Mouse (Mus musculus): Measurements from ENCODE around the gene Arl3. TPM values are rescaled to one million over a fixed set of nuclear protein-coding genes. Genes with fewer than 3 reads are reported as not detected.

Gene Arl3
- total and polyA plus RNA-seq, 3 experiments, result 24.1 to 46.5 (median 45.3) TPM

GRCm38 (mm10) chr19:46620016-46620808 is 47.2 kb upstream of the Arl3 start:
- no peak overlapping the region for H3K4me2 ChIP-seq (ENCODE audit: insufficient read depth, low read depth, poor library complexity, severe bottlenecking)
- no peak overlapping the region for H3K4me3 ChIP-seq (replicated peaks in 1 of 3; ENCODE audit: low read depth in 2 of 3, low read length in 2 of 3, poor library complexity in 1 of 3)
- H3K27me3 ChIP-seq (replicated peaks), result no peaks in the 10 kb centered on the region
- in situ Hi-C loops (cut with MboI; ENCODE audit: low pct_ligation_motif_present, low pct_unique_long_range_greater_than_20kb, low sequenced_read_pairs), result no loop called here
- TF ChIP-seq CTCF (conservative IDR thresholded peaks at IDR 0.05 in 1 of 2, IDR thresholded peaks at IDR 0.05 in 1 of 2; ENCODE audit: low read depth in 2 of 2, low read length in 2 of 2), result no peak
- TF ChIP-seq MEF2A (IDR thresholded peaks at IDR 0.05; ENCODE audit: borderline replicate concordance, low read depth, low read length), result no peak
- no peak for TF ChIP-seq NRF1 (IDR thresholded peaks at IDR 0.05; ENCODE audit: low read depth, low read length)
- no peak for TF ChIP-seq PAX5 (IDR thresholded peaks at IDR 0.05; ENCODE audit: low read length)
- TF ChIP-seq POLR2A (IDR thresholded peaks at IDR 0.05; ENCODE audit: low read depth, low read length), result no peak
- TF ChIP-seq UBTF (IDR thresholded peaks at IDR 0.05; ENCODE audit: low read depth, low read length), result no peak
- TF ChIP-seq ZMIZ1 (IDR thresholded peaks at IDR 0.05; ENCODE audit: low read depth, low read length), result no peak
- TF ChIP-seq JUN (IDR thresholded peaks at IDR 0.05; ENCODE audit: insufficient read depth, low read depth, low read length), result no peak
- no peak for TF ChIP-seq MAZ (IDR thresholded peaks at IDR 0.05; ENCODE audit: low read depth, low read length)
- TF ChIP-seq NELFE (IDR thresholded peaks at IDR 0.05; ENCODE audit: low read depth, low read length), result no peak
- no peak for TF ChIP-seq CHD2 (IDR thresholded peaks at IDR 0.05; ENCODE audit: low read length)
- TF ChIP-seq ZC3H11A (IDR thresholded peaks at IDR 0.05; ENCODE audit: low read depth, low read length), result no peak
- no peak for TF ChIP-seq USF2 (conservative IDR thresholded peaks at IDR 0.05; ENCODE audit: low read depth, low read length)
- no peak for TF ChIP-seq GABPA (IDR thresholded peaks at IDR 0.05; ENCODE audit: insufficient replicate concordance, low read depth, low read length)
- TF ChIP-seq ELF1 (IDR thresholded peaks at IDR 0.05; ENCODE audit: low read depth, low read length), result no peak
- TF ChIP-seq ZKSCAN1 (IDR thresholded peaks at IDR 0.05; ENCODE audit: borderline replicate concordance, low read depth, low read length), result no peak
- no peak for TF ChIP-seq TCF12 (IDR thresholded peaks at IDR 0.05; ENCODE audit: low read depth, low read length)
- no peak overlapping the region for H3K9ac ChIP-seq (ENCODE audit: insufficient read depth, low read depth)
- H3K36me3 ChIP-seq (replicated peaks in 1 of 2; ENCODE audit: control insufficient read depth in 1 of 2, insufficient read depth in 1 of 2, low read length in 1 of 2), result peaks cover 9 to 90% of the 10 kb centered on the region in 2 experiments
- no peak for DNase-seq (ENCODE audit: extremely low read depth)
- H3K4me1 ChIP-seq (ENCODE audit: control insufficient read depth in 1 of 2, insufficient read depth in 2 of 2), result peaks cover 0 to 9% of the 10 kb centered on the region in 2 experiments; a peak in 1 of 4 replicates
- H3K79me2 ChIP-seq (replicated peaks; ENCODE audit: control insufficient read depth, extremely low read depth, insufficient read depth, poor library complexity, severe bottlenecking), result no peaks in the 10 kb centered on the region; the same call in 1 of the 2 replicates
- H3K9me3 ChIP-seq (replicated peaks; ENCODE audit: low read length), result no peaks in the 10 kb centered on the region
- dilution Hi-C loops (cut with MboI; ENCODE audit: extremely low pct_ligation_motif_present, extremely low pct_unique_long_range_greater_than_20kb, low sequenced_read_pairs), result no loop called here
- H3K27ac ChIP-seq (ENCODE audit: insufficient read depth, low read depth), result no peak overlapping the region

- Histone ChIP-seq H3K9me3 (replicated peaks; ENCODE audit: low read length) (no peaks in the 10 kb centered on the region), H3K9ac (ENCODE audit: insufficient read depth, low read depth) (no peak overlapping the region), H3K36me3 (replicated peaks in 1 of 2; ENCODE audit: control insufficient read depth in 1 of 2, insufficient read depth in 1 of 2, low read length in 1 of 2) (peaks cover 7 to 90% of the 10 kb centered on the region in 2 experiments), H3K4me2 (ENCODE audit: insufficient read depth, low read depth, poor library complexity, severe bottlenecking) (no peak overlapping the region), H3K79me2 (replicated peaks; ENCODE audit: control insufficient read depth, extremely low read depth, insufficient read depth, poor library complexity, severe bottlenecking) (no peaks in the 10 kb centered on the region; the same call in 1 of the 2 replicates), H3K27me3 (replicated peaks) (no peaks in the 10 kb centered on the region), H3K4me3 (replicated peaks in 1 of 3; ENCODE audit: low read depth in 2 of 3, low read length in 2 of 3, poor library complexity in 1 of 3) (no peak overlapping the region), H3K27ac (ENCODE audit: insufficient read depth, low read depth) (no peak overlapping the region), H3K4me1 (ENCODE audit: control insufficient read depth in 1 of 2, insufficient read depth in 2 of 2) (peaks cover 0 to 9% of the 10 kb centered on the region in 2 experiments; a peak in 1 of 4 replicates)
- dilution Hi-C loops (cut with MboI; ENCODE audit: extremely low pct_ligation_motif_present, extremely low pct_unique_long_range_greater_than_20kb, low sequenced_read_pairs), result no loop called here
- no peak for DNase-seq (ENCODE audit: extremely low read depth)
- TF ChIP-seq ZNF384 (IDR thresholded peaks at IDR 0.05; ENCODE audit: low read depth, low read length) (no peak), ZC3H11A (IDR thresholded peaks at IDR 0.05; ENCODE audit: low read depth, low read length) (no peak), TCF12 (IDR thresholded peaks at IDR 0.05; ENCODE audit: low read depth, low read length) (no peak)
- in situ Hi-C loops (cut with MboI; ENCODE audit: low pct_ligation_motif_present, low pct_unique_long_range_greater_than_20kb, low sequenced_read_pairs), result no loop called here
Observed at GRCm38 (mm10) chr19:46619518-46619917, 46.5 kb upstream of the Arl3 start.

All from CH12.LX (cell line).